Mouse (Mus musculus) CH12.LX (cell line): ENCODE data around the gene Txk.

Experiments
- CHD1 ChIP-seq: IDR thresholded peaks from 2 replicates; pipeline ENCODE4 v1.6.1; 2012; ENCODE audit warnings: low read depth, low read length, improper control_type of control experiment, inconsistent platforms
- CTCF ChIP-seq, 2 experiments: IDR thresholded peaks in 1 of 2; conservative IDR thresholded peaks in 1 of 2; 2 replicates each; pipeline ENCODE4 v1.5.1; 2011 to 2012; ENCODE audit warnings: low read depth in 2 of 2, low read length in 2 of 2, improper control_type of control experiment in 1 of 2, inconsistent platforms in 1 of 2, mild to moderate bottlenecking in 1 of 2, moderate library complexity in 1 of 2
- E2F4 ChIP-seq: IDR thresholded peaks from 2 replicates; pipeline ENCODE4 v1.6.1; 2011; ENCODE audit warnings: low read depth, low read length, improper control_type of control experiment; ENCODE audit not compliant: insufficient replicate concordance
- ELF1 ChIP-seq: IDR thresholded peaks from 2 replicates; pipeline ENCODE4 v1.6.1; 2014; ENCODE audit warnings: low read depth, mild to moderate bottlenecking, inconsistent platforms, low read length, improper control_type of control experiment
- MYC ChIP-seq: IDR thresholded peaks from 2 replicates; pipeline ENCODE4 v1.6.1; 2011; ENCODE audit warnings: low read depth, mild to moderate bottlenecking, improper control_type of control experiment, low read length
- POLR2A ChIP-seq: IDR thresholded peaks from 2 replicates; pipeline ENCODE4 v1.6.1; 2011; ENCODE audit warnings: low read depth, mild to moderate bottlenecking, improper control_type of control experiment, low read length
- UBTF ChIP-seq: IDR thresholded peaks from 2 replicates; pipeline ENCODE4 v1.6.1; 2012; ENCODE audit warnings: low read depth, mild to moderate bottlenecking, inconsistent platforms, low read length, improper control_type of control experiment, moderate library complexity
- USF2 ChIP-seq: conservative IDR thresholded peaks from 2 replicates; pipeline ENCODE4 v1.6.1; 2011; ENCODE audit warnings: low read depth, low read length, improper control_type of control experiment
- ZC3H11A ChIP-seq: IDR thresholded peaks from 2 replicates; pipeline ENCODE4 v1.6.1; 2012; ENCODE audit warnings: low read depth, mild to moderate bottlenecking, inconsistent platforms, low read length, improper control_type of control experiment

DNA sequence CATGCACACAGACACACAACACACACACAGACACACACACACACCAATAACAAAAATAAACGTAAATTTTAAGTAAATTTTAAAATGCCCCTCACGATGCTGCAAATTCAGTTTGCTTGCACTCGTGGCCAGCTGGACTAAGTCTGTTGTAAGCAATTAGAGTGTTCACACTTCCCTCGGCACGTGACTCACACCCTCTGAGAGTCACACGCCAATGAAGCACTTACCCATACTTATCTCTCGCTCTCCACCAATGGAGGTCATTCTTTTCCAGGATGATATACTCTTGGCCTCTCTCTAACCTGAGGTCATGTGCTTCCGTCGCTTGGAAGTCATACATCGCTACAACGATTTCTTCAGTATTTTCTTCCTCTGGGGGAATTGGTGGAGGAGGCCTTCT lies 29.2 kb upstream of the Txk start:
- TF ChIP-seq POLR2A, result no peak
- TF ChIP-seq ZC3H11A, result no peak
- TF ChIP-seq E2F4, result no peak
- TF ChIP-seq ELF1, result no peak
- TF ChIP-seq CTCF (conservative IDR thresholded peaks at IDR 0.05 in 1 of 2, IDR thresholded peaks at IDR 0.05 in 1 of 2; ENCODE audit: low read depth in 2 of 2, low read length in 2 of 2), result no peak
- TF ChIP-seq USF2, result no peak
- no peak for TF ChIP-seq MYC
- TF ChIP-seq UBTF, result no peak
- no peak for TF ChIP-seq CHD1
